Mouse (Mus musculus): ENCODE measurements at regions not wholly inside any gene's neighbourhood (a gene's known extent, or its start where the extent isn't known, plus 50 kb on each side); places are given as distances from the start of the nearest gene placed in this dataset.

DNA sequence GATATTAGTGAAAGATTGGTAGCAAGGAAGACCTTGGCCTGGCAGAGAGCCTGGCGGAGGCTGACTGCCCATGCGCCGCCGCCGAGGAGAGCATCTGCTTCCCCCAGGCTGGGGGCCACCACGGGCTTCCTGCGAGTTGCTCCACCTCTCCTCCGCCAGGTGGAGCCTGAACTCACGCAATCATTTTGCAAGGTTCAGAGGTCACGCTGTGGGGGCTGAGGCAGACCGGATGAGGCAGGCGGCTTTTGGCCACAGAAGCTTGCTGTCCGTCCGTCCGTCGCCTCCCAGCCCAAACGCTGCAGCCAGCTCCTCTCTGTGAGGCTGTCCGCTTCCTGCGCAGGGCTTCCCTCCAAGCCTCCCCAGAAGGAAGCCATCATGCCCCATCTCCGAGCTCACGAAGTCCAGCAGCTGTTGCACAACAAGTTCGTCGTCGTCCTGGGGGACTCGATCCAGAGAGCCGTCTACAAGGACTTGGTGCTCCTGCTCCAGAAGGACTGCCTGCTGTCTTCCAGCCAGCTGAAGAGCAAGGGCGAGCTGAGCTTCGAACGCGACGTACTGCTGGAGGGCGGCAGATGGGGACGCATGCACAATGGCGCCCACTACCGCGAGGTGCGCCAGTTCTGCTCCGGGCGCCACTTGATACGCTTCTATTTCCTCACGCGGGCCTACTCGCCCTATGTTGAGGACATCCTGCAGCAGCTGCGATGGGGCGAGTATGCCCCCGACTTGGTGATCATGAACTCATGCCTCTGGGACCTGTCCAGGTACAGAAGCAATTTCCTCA lies 269.3 kb upstream of the Erbb4 start:
- DNase-seq (ENCODE audit: low spot score): no peak

- no peak for DNase-seq (ENCODE audit: low spot score)
Observed at GRCm38 (mm10) chr1:69375246-69375645, 267.4 kb upstream of the Erbb4 start.

DNA sequence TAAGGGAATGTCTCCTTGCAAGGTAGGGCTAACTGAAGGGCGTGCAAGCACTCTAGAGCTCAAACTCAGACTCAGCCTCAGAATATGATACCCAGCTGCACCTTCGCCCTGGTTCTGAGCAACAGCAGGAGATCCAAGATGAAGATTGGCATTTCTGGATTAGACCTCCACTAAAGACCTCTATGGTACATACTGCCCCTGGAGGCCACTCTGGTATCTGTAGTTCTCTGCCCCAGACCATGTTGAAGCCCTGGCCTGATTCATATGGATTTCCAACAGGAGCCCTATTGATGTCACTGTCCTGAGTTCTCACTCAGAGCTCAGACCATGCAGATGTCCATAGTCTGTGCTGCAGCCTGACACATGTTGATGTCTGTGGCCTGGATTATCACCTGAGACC lies 262.2 kb upstream of the Erbb4 start:
- DNase-seq (ENCODE audit: low spot score): no peak

GRCm38 (mm10) chr1:69367531-69367930 lies 259.7 kb upstream of the Erbb4 start:
- no peak for DNase-seq (ENCODE audit: low spot score)

GRCm38 (mm10) chr1:69364069-69364468 lies 256.2 kb upstream of the Erbb4 start:
- DNase-seq (ENCODE audit: low spot score): no peak

DNA sequence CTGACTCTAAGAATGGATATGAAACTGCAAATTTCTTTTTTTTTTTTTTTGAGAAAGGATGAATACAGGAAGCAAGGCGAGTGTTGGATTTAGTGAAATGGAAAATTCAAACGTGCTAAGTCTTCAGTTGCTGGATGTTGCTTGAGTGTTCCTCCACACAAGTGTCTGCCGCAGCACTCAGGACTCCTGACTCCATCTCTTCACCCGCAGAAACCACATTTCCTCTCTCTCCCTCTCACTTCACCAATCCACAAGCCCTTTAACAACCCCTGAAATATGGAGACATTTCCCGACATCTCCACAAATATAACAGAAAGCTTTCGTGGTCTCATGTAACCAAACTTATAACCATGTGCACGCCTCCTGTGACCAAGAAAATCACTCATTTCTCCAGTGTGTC lies 249.7 kb upstream of the Erbb4 start:
- no peak for DNase-seq (ENCODE audit: low spot score)

- no peak for DNase-seq (ENCODE audit: low spot score)
Observed at GRCm38 (mm10) chr1:69350417-69350816, 242.6 kb upstream of the Erbb4 start.

GRCm38 (mm10) chr1:69349826-69350225 lies 242.0 kb upstream of the Erbb4 start:
- no peak for DNase-seq (ENCODE audit: low spot score)

- DNase-seq (ENCODE audit: low spot score): no peak
Observed at GRCm38 (mm10) chr1:69342100-69342499, 234.2 kb upstream of the Erbb4 start.

GRCm38 (mm10) chr1:69340481-69340880 lies 232.6 kb upstream of the Erbb4 start:
- no peak for DNase-seq (ENCODE audit: low spot score)

GRCm38 (mm10) chr1:69331418-69332254 lies 223.8 kb upstream of the Erbb4 start:
- DNase-seq (ENCODE audit: low spot score): no peak

DNA sequence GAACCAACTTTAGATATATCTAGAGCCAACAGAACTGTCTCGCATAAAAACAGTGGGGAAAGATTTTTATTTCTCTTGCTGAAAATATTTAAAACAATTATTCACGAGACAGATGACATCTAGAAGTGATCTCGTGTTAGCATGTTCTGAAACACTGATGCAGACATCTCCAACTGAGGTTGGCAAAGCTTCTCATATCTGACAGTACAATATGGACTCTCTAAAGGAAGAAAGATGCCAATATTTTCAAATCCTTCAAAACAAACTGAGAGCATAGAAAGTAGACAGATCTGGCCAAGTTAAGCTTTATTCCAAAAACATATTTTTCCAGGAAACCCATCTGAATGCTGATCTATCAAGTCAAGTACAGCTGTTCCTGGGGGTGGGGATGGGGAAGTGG lies 221.5 kb upstream of the Erbb4 start:
- no peak for DNase-seq (ENCODE audit: low spot score)

GRCm38 (mm10) chr1:69326711-69327110 lies 218.9 kb upstream of the Erbb4 start:
- DNase-seq (ENCODE audit: low spot score): peak; percentile 3

- no peak for DNase-seq (ENCODE audit: low spot score)
Observed at GRCm38 (mm10) chr1:69319526-69319925, 211.7 kb upstream of the Erbb4 start.

- no peak for DNase-seq (ENCODE audit: low spot score)
Observed at GRCm38 (mm10) chr1:69296816-69297215, 189.0 kb upstream of the Erbb4 start.

GRCm38 (mm10) chr1:69291329-69291728 lies 183.5 kb upstream of the Erbb4 start:
- no peak for DNase-seq (ENCODE audit: low spot score)

GRCm38 (mm10) chr1:69286374-69286773 lies 178.5 kb upstream of the Erbb4 start:
- no peak for DNase-seq (ENCODE audit: low spot score)

DNA sequence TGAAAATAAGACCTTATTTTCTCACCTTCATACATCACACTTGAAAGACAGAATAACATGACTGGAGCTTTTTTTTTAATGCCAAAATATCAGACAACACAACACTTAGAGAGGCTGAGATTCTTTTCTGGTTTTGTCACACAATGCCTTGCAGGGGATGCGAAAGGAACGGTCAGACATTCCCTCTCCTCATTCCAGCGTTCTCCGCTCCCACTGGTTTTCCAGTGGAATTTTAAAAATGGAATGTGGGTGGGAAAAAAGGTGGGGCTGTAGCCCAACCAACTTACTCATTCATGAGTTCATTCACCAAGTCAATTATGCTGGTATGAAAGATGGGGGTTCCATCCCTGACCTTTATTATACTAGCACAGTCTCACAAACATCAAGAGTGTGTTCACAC lies 169.6 kb upstream of the Erbb4 start:
- no peak for DNase-seq (ENCODE audit: low spot score)

DNA sequence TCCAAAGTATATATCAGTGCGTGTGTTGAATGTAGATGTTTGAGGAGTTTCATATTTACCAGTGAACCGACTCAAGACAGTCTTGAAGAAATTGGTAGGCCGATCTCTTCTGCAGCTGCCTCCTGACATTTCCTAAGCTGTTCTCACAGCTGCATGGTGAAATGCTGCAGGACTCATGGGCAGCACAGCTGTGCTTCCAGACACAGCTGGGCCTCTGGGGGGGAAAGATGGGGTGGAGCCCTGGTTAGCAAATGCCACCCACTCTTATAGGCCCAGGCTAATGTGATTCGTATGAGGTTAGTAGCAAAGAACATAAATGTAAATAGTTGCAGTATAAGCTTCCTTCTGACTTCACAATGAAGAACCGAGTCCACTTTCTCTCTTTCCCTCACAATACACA lies 139.8 kb upstream of the Erbb4 start:
- DNase-seq (ENCODE audit: low spot score): no peak

- no peak for DNase-seq (ENCODE audit: low spot score)
Observed at GRCm38 (mm10) chr1:69242289-69242909, 134.5 kb upstream of the Erbb4 start.

- peak; percentile 8 for DNase-seq (ENCODE audit: low spot score)
Observed at GRCm38 (mm10) chr1:69241502-69242214, 133.8 kb upstream of the Erbb4 start.

- no peak for DNase-seq (ENCODE audit: low spot score)
Observed at GRCm38 (mm10) chr1:69227864-69228263, 120.0 kb upstream of the Erbb4 start.

All from gastrocnemius, adult 18-20 months (tissue).